Mouse (Mus musculus) midbrain, embryonic 14.5 days (tissue): ENCODE measurements around the gene Rpl32. TPM values are rescaled to one million over a fixed set of nuclear protein-coding genes. Genes with fewer than 3 reads are reported as not detected.

Experiments
- ATAC-seq: fragments of 200-750 bp; cut with Nextera tagmentation; 2 replicates; pipeline ENCODE4 v1.8.0; 2017; ENCODE audit warnings: moderate number of reproducible peaks, moderate library complexity; ENCODE audit not compliant: low FRiP score, low TSS enrichment
- DNase-seq: peaks from one replicate; pipeline ENCODE4 v3.0.0-alpha.2; 2015
- H3K27ac ChIP-seq: fragments of 300-500 bp; sonication (generic); replicated peaks from 2 replicates; pipeline ENCODE4 v1.5.1; 2014; ENCODE audit warnings: mild to moderate bottlenecking, low read depth, low read length, moderate library complexity
- H3K27me3 ChIP-seq: fragments of 300-500 bp; sonication (generic); 2 replicates; pipeline ENCODE4 v1.6.1; 2014; ENCODE audit warnings: low read length, control low read depth, mixed read lengths; ENCODE audit not compliant: control insufficient read depth, insufficient read depth
- H3K36me3 ChIP-seq: fragments of 300-500 bp; sonication (generic); 2 replicates; pipeline ENCODE4 v1.6.1; 2014; ENCODE audit warnings: low read length, control low read depth; ENCODE audit not compliant: control insufficient read depth, insufficient read depth
- H3K4me1 ChIP-seq: fragments of 300-500 bp; sonication (generic); 2 replicates; pipeline ENCODE4 v1.6.1; 2014; ENCODE audit warnings: mild to moderate bottlenecking, antibody characterized with exemption, low read length, control low read depth; ENCODE audit not compliant: control insufficient read depth, insufficient read depth
- H3K4me2 ChIP-seq: fragments of 300-500 bp; sonication (generic); 2 replicates; pipeline ENCODE4 v1.6.1; 2014; ENCODE audit warnings: mild to moderate bottlenecking, low read length, moderate library complexity
- H3K4me3 ChIP-seq: fragments of 300-500 bp; sonication (generic); replicated peaks from 2 replicates; pipeline ENCODE4 v1.5.1; 2014; ENCODE audit warnings: low read depth, low read length
- H3K9ac ChIP-seq: fragments of 300-500 bp; sonication (generic); replicated peaks from 2 replicates; pipeline ENCODE4 v1.6.1; 2014; ENCODE audit warnings: mild to moderate bottlenecking, low read length, moderate library complexity
- H3K9me3 ChIP-seq: fragments of 300-500 bp; sonication (generic); 2 replicates; pipeline ENCODE4 v1.6.1; 2016; ENCODE audit warnings: low read length, control low read depth, mixed read lengths; ENCODE audit not compliant: control insufficient read depth
- WGBS: fragments of 180-500 bp; shearing (Covaris S2); extraction: QIAGEN DNeasy Blood & Tissue Kit; methylation state at CpG from one replicate; pipeline ENCODE4 v1.1.7; 2014; 5-methylcytosine and 5-hydroxymethylcytosine counted together
- polyA plus RNA-seq: library from polyadenylated mRNA; unstranded; fragments of >200 nt; fragmentation: Nextera tagmentation; extraction: Ambion mirVana; gene quantifications from 2 replicates; pipeline ENCODE4 v1.2.1, GENCODE M21; 2014

Gene Rpl32
- polyA plus RNA-seq, 1 experiment from 2014 or later = 1,221 TPM

- no peak overlapping the region for H3K4me2 ChIP-seq
- H3K27ac ChIP-seq = no peak overlapping the region
- ATAC-seq = no peak
- no peaks in the 10 kb centered on the region for H3K9me3 ChIP-seq
- H3K27me3 ChIP-seq = no peaks in the 10 kb centered on the region
- no peak for DNase-seq
- H3K36me3 ChIP-seq = peaks cover 13% of the 10 kb centered on the region; the same call in 1 of the 2 replicates
- H3K9ac ChIP-seq = no peak overlapping the region
- H3K4me1 ChIP-seq = no peaks in the 10 kb centered on the region
- no peak overlapping the region for H3K4me3 ChIP-seq
- WGBS = 96% methylated on average over 10 of the region's 10 CpGs
These were observed 40.2 kb upstream of the Rpl32 start for GRCm38 (mm10) chr6:115848598-115849304.

- H3K27me3 ChIP-seq = no peaks in the 10 kb centered on the region
- DNase-seq = peak; percentile 68
- WGBS = 62% methylated on average over 5 of the region's 8 CpGs
- no peaks in the 10 kb centered on the region for H3K4me1 ChIP-seq
- H3K9ac ChIP-seq = no peak overlapping the region
- H3K36me3 ChIP-seq = peaks cover 28% of the 10 kb centered on the region; the same call in 1 of the 2 replicates
- no peak overlapping the region for H3K4me3 ChIP-seq
- no peak for ATAC-seq
- H3K4me2 ChIP-seq = no peak overlapping the region
- no peaks in the 10 kb centered on the region for H3K9me3 ChIP-seq
- no peak overlapping the region for H3K27ac ChIP-seq
These were observed 38.3 kb upstream of the Rpl32 start for GRCm38 (mm10) chr6:115846640-115847411.

GRCm38 (mm10) chr6:115845006-115845405 lies 36.5 kb upstream of the Rpl32 start:
- H3K36me3 ChIP-seq = peaks cover 25% of the 10 kb centered on the region; the same call in 1 of the 2 replicates
- H3K27me3 ChIP-seq = no peaks in the 10 kb centered on the region
- no peaks in the 10 kb centered on the region for H3K9me3 ChIP-seq
- H3K4me1 ChIP-seq = no peaks in the 10 kb centered on the region
- no peak for DNase-seq
- WGBS = 93% methylated on average over 4 of the region's 4 CpGs
- H3K27ac ChIP-seq = no peak overlapping the region
- no peak for ATAC-seq
- H3K9ac ChIP-seq = no peak overlapping the region
- H3K4me2 ChIP-seq = no peak overlapping the region
- H3K4me3 ChIP-seq = no peak overlapping the region

- Histone ChIP-seq H3K36me3 (peaks cover 14% of the 10 kb centered on the region; the same call in 1 of the 2 replicates), H3K27ac (no peak overlapping the region)
These were observed 30.2 kb upstream of the Rpl32 start for GRCm38 (mm10) chr6:115838745-115839144.

GRCm38 (mm10) chr6:115838161-115838597 lies 29.6 kb upstream of the Rpl32 start, which contains the start of gene Efcab12:
TSS of gene Efcab12 (minus strand) at chr6:115838412.
- Histone ChIP-seq H3K36me3 (peaks cover 9% of the 10 kb centered on the region; the same call in 1 of the 2 replicates), H3K27me3 (no peaks in the 10 kb centered on the region), H3K27ac (no peak within 1 kb of the TSS), H3K9me3 (no peaks in the 10 kb centered on the region), H3K9ac (0 out of 2 replicates have a peak within 1 kb of the TSS, but pooled peaks have one; percentile 27), H3K4me2 (peak within 1 kb of the TSS; percentile 68), H3K4me1 (peaks cover 7% of the 10 kb centered on the region; the same call in 1 of the 2 replicates), H3K4me3 (peak within 1 kb of the TSS; percentile 33)
- peak; percentile 88 for DNase-seq
- 1% methylated on average over 19 of the region's 19 CpGs for WGBS
- ATAC-seq = peak; percentile 91

More at GRCm38 (mm10) chr6:115838745-115839144, 30.2 kb upstream of the Rpl32 start:
- H3K9me3 ChIP-seq = no peaks in the 10 kb centered on the region
- 0 out of 2 replicates have a peak overlapping the region, but pooled peaks have one; percentile 9 for H3K9ac ChIP-seq
- WGBS = 65% methylated on average over 5 of the region's 5 CpGs
- DNase-seq (no peak), ATAC-seq (no peak)
- peak overlapping the region; percentile 33 for H3K4me3 ChIP-seq
- H3K4me1 ChIP-seq = peaks cover 7% of the 10 kb centered on the region; the same call in 1 of the 2 replicates
- no peaks in the 10 kb centered on the region for H3K27me3 ChIP-seq
- peak overlapping the region; percentile 68 for H3K4me2 ChIP-seq

- no peak for DNase-seq
- Histone ChIP-seq H3K9ac (no peak overlapping the region), H3K27me3 (no peaks in the 10 kb centered on the region), H3K27ac (no peak overlapping the region), H3K4me2 (no peak overlapping the region), H3K36me3 (no peaks in the 10 kb centered on the region), H3K4me1 (peaks cover 7% of the 10 kb centered on the region; the same call in 1 of the 2 replicates), H3K4me3 (no peak overlapping the region), H3K9me3 (no peaks in the 10 kb centered on the region)
- no peak for ATAC-seq
These were observed 25.3 kb upstream of the Rpl32 start for GRCm38 (mm10) chr6:115833861-115834260.

GRCm38 (mm10) chr6:115832152-115832850 lies 23.8 kb upstream of the Rpl32 start:
- Histone ChIP-seq H3K4me1 (peaks cover 3% of the 10 kb centered on the region; the same call in 1 of the 2 replicates), H3K27ac (no peak overlapping the region), H3K9ac (no peak overlapping the region), H3K27me3 (no peaks in the 10 kb centered on the region), H3K4me2 (no peak overlapping the region), H3K36me3 (no peaks in the 10 kb centered on the region), H3K4me3 (no peak overlapping the region), H3K9me3 (no peaks in the 10 kb centered on the region)
- DNase-seq (no peak), ATAC-seq (no peak)
- 90% methylated on average over 2 of the region's 2 CpGs for WGBS

- Histone ChIP-seq H3K36me3 (no peaks in the 10 kb centered on the region), H3K9ac (no peak overlapping the region), H3K4me1 (no peaks in the 10 kb centered on the region), H3K27ac (no peak overlapping the region), H3K27me3 (no peaks in the 10 kb centered on the region), H3K4me2 (no peak overlapping the region), H3K9me3 (no peaks in the 10 kb centered on the region), H3K4me3 (no peak overlapping the region)
- no peak for DNase-seq
- WGBS = 88% methylated on average over 6 of the region's 6 CpGs
- ATAC-seq = no peak
These were observed 22.4 kb upstream of the Rpl32 start for GRCm38 (mm10) chr6:115830779-115831601.
